Mouse (Mus musculus) skeletal muscle tissue, adult 2 months (tissue): ENCODE results near the gene Sfn.
A peak's percentile ranks its signal among the peaks of the same experiment; 100 is the strongest.
"Not testable (repeated sequence)": the region's sequence is repeated elsewhere in the genome, so short reads cannot be mapped to it uniquely, and the experiment has no call there.

Experiments
- DNase-seq: peaks from one replicate; pipeline ENCODE4 v3.0.0-alpha.2; 2012; ENCODE audit warnings: low read depth, low spot score

The Sfn gene

DNA sequence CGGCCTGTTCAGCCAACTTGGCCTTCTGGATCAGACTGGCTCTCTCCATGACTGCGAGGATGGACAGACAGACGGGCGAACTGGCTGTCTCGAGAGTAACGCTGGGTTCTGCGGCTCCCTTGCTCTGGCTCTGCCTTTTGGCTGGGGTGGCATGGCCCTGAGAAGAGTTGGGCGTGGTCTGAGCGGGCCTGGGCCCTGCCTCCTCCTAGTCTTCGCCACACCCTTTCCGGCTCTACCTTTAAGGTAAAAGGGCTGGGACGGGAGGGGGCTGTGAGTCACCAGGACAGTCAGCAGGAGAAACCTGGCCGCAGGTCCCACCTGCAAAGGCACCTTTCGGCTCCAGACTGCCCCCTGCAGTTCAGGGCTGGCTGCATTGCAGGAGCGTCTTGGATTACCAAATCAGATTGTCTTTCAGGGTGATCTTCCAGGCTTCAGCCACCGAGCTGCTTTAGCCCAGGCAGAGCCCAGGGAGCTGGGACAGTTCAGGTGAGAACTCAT lies at the start of gene Sfn:
Sfn (minus strand) TSS at position 448 of the 498 bp plus-strand sequence.
- DNase-seq, result no peak

- DNase-seq, result no peak
These were observed 49.5 kb upstream of the Sfn start for GRCm38 (mm10) chr4:133651445-133651844.

GRCm38 (mm10) chr4:133649989-133650699 lies 48.2 kb upstream of the Sfn start, which contains the start of gene Zdhhc18:
Zdhhc18 (minus strand) TSS chr4:133650154.
- DNase-seq, result peak; percentile 53

GRCm38 (mm10) chr4:133649464-133649863 lies 47.5 kb upstream of the Sfn start:
- DNase-seq, result not testable (repeated sequence)

DNA sequence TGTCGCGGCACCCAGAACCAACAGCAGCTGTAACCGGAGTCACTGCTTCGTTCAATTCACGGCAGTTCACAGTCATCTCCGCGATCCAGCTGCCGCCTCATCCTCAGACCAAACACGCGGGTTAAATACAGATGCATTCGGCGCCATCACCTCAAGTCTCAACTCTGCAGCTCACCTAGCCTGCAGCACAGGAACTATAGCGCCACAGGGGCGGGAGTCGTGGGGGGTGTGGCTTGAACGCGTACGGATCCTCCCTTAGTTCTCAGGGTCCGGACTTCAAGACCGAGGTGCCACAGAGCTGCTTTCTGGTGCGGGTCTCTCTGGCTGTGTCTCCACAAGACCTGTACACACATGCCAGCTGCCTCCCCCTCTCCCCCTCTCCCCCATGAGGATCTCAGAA lies 43.7 kb upstream of the Sfn start:
- DNase-seq, result no peak

DNA sequence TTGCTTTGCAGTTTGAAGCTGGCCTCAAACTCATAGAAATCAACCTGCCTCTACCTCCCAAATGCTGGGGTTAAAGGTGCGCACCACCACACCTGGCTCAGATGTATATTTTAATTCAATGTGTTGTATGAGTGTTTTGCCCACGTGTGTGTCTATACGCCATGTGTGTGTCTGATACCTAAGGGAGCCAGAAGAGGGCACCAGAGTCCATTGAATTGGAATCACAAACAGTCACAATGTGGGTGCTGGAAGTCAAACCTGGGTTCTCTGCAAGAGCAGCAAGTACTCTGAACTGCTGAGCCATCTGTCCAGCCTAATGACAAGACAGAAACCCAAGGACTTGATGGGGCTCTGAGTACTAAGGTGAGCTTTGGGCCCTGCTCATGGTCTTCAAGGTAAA lies 43.2 kb upstream of the Sfn start:
- DNase-seq, result no peak

- no peak for DNase-seq
These were observed 32.1 kb upstream of the Sfn start for GRCm38 (mm10) chr4:133634043-133634410.

- DNase-seq, result peak; percentile 61
These were observed 31.5 kb upstream of the Sfn start for GRCm38 (mm10) chr4:133633332-133634042.

DNA sequence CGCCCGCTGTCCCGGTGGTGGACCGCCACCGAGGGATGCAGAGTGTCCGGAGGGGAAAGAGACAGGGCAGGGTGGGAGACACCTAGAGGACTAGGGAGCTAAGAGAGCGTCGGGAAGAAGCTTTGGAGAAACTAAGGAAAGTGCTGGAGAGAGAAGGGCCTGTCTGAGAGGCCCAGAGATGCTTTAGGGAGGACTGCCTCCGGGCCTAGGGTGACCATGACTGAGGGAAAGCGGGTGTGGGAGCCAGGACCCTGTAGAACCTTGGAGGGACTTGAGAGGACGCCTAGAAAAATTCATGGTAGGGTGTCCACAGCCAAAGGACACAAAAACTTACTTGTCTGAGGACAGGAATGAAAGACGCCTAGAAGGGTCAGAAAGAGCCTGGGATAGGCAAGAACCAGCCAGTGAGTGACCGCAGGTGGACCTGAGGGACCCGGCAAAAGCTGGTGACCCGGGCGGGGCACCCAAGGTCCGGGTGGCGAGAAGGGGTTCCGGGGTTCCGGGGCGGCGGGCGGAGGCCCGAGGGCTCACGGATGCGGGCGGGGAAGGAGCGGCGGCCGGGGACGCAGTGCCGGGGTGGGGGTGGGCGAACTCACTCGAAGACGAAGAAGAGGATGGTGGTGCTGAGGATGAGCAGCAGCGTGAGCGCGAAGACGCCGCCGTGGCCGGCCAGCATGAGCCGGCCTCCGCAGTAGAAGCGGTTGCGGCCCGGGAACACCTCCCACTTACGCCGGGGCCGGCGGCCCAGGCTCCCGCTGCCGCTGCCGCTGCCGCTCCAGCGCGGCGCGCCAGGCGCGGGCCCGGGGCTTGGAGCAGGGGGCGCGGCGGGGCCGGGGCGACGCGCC lies 30.7 kb upstream of the Sfn start:
- no peak for DNase-seq

DNA sequence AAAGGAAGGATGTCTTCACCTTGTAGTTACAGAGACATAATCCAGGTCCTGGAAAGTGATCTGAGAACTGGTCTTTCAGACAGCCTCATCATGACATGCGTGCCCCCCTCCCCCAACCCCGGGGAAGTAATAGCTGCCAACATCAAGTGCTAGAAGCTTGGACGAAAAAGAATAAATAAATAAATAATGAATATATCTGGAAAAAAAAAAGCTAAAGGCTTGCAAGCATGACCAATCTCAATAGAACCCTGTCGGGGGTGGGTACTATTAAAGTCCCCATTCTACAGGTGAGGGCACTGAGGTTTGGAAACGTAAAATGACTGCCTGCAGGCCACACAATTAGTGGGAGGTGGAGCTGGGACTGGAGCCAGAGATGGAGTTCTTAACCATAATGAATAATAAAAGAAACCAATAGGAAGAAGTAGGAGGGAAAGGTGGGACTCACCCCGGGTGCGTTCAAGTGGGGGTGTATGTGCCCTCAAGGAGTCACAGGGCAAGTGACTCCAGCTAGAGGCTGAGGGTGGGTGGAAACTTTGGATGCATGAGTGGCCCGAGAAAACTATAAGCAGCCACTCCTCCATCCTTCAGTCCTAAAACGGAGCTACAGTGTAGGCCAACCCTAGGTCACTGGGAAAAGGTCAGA lies 29.9 kb upstream of the Sfn start:
- DNase-seq, result no peak

GRCm38 (mm10) chr4:133631071-133631768 lies 29.3 kb upstream of the Sfn start:
- no peak for DNase-seq

- DNase-seq, result no peak
These were observed 28.5 kb upstream of the Sfn start for GRCm38 (mm10) chr4:133630326-133630920.

DNA sequence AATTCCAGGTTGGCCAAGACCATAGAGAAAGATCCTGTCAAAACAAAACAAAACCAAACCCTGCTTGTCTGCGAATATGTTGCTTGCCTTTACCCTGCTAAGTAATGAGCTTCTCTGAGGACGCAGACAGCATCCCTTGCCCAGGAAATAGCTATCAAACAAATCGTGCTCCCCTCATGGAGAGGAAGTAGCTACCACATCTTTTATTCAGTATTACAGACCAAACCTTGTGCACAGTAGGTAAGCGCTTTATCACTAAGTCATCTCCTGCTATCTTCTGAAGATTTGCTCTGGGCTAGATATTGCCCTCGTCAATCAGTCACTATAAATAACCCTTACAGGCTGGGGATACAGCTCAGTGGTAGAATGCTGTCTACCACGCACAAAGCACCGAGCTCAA lies 27.2 kb upstream of the Sfn start:
- no peak for DNase-seq

DNA sequence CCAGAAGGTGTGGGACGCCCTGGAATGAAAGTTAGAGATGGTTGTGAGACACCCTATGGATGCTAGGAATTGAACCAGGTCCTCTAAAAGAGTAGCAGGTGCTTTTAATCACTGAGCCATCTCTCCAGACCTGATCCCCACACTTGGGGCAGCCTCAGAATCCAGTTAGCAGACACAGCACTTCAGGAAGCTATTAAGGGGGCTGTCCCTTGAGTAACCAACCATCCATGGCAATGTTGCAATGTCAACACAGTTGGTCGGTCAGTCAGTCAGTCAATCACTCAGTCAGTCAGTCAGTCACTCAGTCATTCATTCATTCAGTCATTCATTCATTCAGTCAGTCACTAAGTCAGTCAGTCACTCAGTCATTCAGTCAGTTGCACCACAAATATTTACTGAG lies 26.5 kb upstream of the Sfn start:
- DNase-seq, result no peak

- DNase-seq, result no peak
These were observed 25.1 kb upstream of the Sfn start for GRCm38 (mm10) chr4:133627039-133627438.

DNA sequence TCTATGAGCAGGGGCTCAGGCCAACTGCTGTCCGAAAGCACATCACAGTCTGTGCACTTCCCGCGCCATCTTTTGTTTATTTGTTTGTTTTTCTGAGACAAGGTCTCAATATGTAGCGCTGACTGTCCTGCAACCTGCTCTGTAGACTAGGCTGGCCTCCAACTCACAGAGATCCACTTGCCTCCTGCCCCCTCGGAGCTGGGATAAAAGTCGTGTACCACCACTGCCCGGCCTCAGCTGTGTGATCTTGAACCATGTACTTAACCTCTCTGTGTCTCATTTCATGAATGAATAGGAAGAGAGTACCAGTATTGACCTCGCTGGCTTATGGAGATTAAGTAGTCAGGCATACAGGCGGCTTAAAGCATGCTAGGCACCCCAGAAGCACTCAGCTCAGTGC lies 24.7 kb upstream of the Sfn start:
- DNase-seq, result no peak

GRCm38 (mm10) chr4:133626221-133626620 lies 24.3 kb upstream of the Sfn start:
- DNase-seq, result no peak

DNA sequence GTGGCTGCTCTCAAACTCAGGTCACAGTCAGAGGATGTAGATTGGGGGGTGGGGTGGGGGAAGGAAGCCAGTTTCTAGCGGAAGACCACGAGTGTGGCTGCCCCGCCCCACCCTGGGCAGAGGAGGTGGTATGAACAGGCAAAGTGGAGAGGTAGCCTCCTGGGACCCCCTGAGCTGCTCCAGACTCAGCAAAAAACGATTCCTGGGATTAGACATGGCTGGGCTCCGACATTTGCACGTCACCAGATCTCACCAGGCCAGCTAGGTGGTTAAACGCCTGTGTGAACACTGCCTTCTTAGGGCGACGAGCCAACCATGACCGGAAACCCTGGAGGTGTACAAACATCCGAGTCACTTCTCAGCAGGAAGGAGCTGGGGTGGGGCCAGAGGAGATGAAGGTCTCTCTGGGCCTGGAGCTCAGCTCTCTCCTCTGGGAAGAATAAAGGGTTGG lies 23.7 kb upstream of the Sfn start:
- no peak for DNase-seq

DNA sequence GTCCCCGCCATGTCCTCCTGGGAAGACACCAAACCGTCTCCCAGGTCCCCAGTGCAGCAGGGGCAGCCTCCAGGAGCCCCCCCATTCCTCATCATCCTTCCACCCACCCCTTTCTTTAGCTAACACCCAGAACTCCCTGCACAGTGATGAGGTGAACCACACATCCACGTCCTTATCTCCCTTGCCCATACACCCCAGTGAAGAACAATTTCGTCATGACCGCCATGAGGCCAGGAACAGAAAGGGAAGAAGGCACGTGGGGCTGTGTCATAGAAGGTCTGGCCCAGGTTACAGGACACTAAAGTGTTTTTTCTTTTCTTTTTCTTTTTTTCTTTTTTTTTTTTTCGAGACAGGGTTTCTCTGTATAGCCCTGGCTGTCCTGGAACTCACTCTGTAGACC lies 22.9 kb upstream of the Sfn start:
- DNase-seq, result no peak

DNA sequence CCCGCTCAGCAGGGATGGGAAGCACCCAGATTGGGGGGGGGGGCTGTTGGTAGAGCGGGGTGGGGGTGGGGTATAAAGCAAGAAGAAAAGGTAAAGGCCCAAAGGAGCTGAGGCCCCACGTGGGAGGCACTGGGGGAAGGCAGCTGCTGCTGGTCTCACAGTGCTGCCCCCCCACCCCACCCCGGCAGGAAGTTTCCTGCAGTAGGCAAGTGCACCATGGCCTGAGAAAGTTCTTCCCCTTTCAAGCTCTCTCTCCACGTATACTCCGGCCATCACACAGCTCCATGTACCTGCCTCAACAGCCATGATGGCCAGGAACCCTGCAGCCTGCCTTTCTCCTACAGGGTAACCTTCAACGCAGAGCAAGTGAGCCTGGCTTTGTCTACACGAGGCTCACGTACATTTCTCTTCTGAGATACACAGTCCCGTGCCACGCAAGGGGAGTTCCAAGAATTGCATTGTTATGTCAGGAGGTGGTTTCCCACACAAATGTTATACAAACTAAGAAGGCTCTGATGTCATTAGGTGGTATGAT lies 20.3 kb upstream of the Sfn start:
- DNase-seq, result no peak
